Mouse (Mus musculus) spleen, adult 2 months (tissue): Measurements from ENCODE around the gene Ank.

Experiments
- CTCF ChIP-seq: fragments of 200-500 bp; IDR thresholded peaks from 2 replicates; pipeline ENCODE4 v1.5.1; 2011; ENCODE audit warnings: mild to moderate bottlenecking, inconsistent platforms; ENCODE audit not compliant: insufficient read depth, insufficient read length, insufficient replicate concordance; ENCODE audit errors: extremely low read depth
- POLR2A ChIP-seq: fragments of 200-500 bp; IDR thresholded peaks from 2 replicates; pipeline ENCODE4 v1.6.1; 2011; ENCODE audit warnings: low read depth, low read length, inconsistent platforms

GRCm38 (mm10) chr15:27465391-27466005 lies 979 bp upstream of the Ank start:
- TF ChIP-seq CTCF (no peak), POLR2A (no peak)
